Mouse (Mus musculus) 3T3-L1 (cell line): ENCODE results near the gene Gm2174.

ENCODE experiments used
- DNase-seq: peaks from one replicate; pipeline ENCODE4 v3.0.0-alpha.2; 2015; ENCODE audit warnings: low read depth, low spot score

Gm2174 gene

GRCm38 (mm10) chrX:56447524-56448015 is at the start of gene Gm2174:
Gene Gm2174, plus strand, starts transcription at chrX:56447965.
- DNase-seq = no peak

- no peak for DNase-seq
Measured at GRCm38 (mm10) chrX:56404646-56405045, 43.1 kb upstream of the Gm2174 start.

- DNase-seq = no peak
Measured at GRCm38 (mm10) chrX:56405482-56405881, 42.3 kb upstream of the Gm2174 start.

- no peak for DNase-seq
Measured at GRCm38 (mm10) chrX:56406128-56406527, 41.6 kb upstream of the Gm2174 start.

- DNase-seq = no peak
Measured at GRCm38 (mm10) chrX:56416277-56416676, 31.5 kb upstream of the Gm2174 start.

- DNase-seq = no peak
Measured at GRCm38 (mm10) chrX:56417541-56417940, 30.2 kb upstream of the Gm2174 start.

GRCm38 (mm10) chrX:56430601-56431000 is 17.2 kb upstream of the Gm2174 start:
- peak; percentile 15 for DNase-seq

GRCm38 (mm10) chrX:56435758-56436283 is 11.9 kb upstream of the Gm2174 start:
- DNase-seq = no peak

GRCm38 (mm10) chrX:56446487-56447428 is 1.0 kb upstream of the Gm2174 start:
- DNase-seq = no peak

GRCm38 (mm10) chrX:56454671-56455371 is 7.1 kb downstream of the Gm2174 start, which contains the start of gene Ints6l:
Gene Ints6l, plus strand, starts transcription at chrX:56454857.
- DNase-seq = peak; percentile 78

- DNase-seq = peak; percentile 89
Measured at GRCm38 (mm10) chrX:56455372-56456246, 7.8 kb downstream of the Gm2174 start.

GRCm38 (mm10) chrX:56456379-56456778 is 8.6 kb downstream of the Gm2174 start:
- DNase-seq = peak; percentile 40

- DNase-seq = no peak
Measured at GRCm38 (mm10) chrX:56462020-56462933, 14.5 kb downstream of the Gm2174 start.

- DNase-seq = no peak
Measured at GRCm38 (mm10) chrX:56464906-56465305, 17.1 kb downstream of the Gm2174 start.

- no peak for DNase-seq
Measured at GRCm38 (mm10) chrX:56467688-56468087, 19.9 kb downstream of the Gm2174 start.

- no peak for DNase-seq
Measured at GRCm38 (mm10) chrX:56468422-56468821, 20.7 kb downstream of the Gm2174 start.

- no peak for DNase-seq
Measured at GRCm38 (mm10) chrX:56474035-56474434, 26.3 kb downstream of the Gm2174 start.

- no peak for DNase-seq
Measured at GRCm38 (mm10) chrX:56477553-56477952, 29.8 kb downstream of the Gm2174 start.

- DNase-seq = no peak
Measured at GRCm38 (mm10) chrX:56481906-56482305, 34.1 kb downstream of the Gm2174 start.

- peak; percentile 81 for DNase-seq
Measured at GRCm38 (mm10) chrX:56489758-56490157, 42.0 kb downstream of the Gm2174 start.
